Mouse (Mus musculus): ENCODE measurements around the gene Aqp9. TPM values are rescaled to one million over a fixed set of nuclear protein-coding genes. Genes with fewer than 3 reads are reported as not detected.
A peak's percentile ranks its signal among the peaks of the same experiment; 100 is the strongest.

The Aqp9 gene
- polyA plus RNA-seq (2016; fragmentation: Nextera tagmentation; extraction: Ambion mirVana), result 0.08 and 0.14 TPM in 2 replicates

DNA sequence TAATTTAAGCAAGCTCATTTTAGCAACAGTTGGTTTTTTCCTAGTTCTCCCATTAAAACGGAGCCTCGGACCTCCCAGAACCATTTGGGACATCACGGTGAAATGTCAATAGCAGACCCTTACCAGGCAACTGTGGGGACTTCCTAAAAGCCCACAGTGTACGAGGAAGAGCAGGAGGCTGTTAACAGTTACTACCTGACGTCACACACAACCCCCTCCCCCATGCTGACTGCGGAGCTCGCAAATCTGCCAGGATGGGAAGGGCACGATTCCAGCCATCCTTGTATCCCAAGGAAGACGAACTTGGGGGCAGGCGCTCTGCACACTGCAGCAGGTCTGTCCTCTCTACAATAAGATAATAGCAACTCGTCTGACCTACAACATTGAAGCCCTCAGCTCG, at the start of gene Aqp9:
TSS of gene Aqp9 (minus strand) at position 172 of the 400 bp plus-strand sequence.
- DNase-seq (ENCODE audit: low spot score), result no peak
- Histone ChIP-seq H3K27ac (no peak within 1 kb of the TSS), H3K27me3 (ENCODE audit: low read depth, poor library complexity, severe bottlenecking) (no peaks in the 10 kb centered on the region), H3K36me3 (no peaks in the 10 kb centered on the region), H3K9me3 (replicated peaks) (no peaks in the 10 kb centered on the region), H3K4me1 (peaks cover 13% of the 10 kb centered on the region), H3K4me3 (no peak within 1 kb of the TSS; the same call in 1 of the 2 replicates)
- WGBS, result 44% methylated on average over 12 of the region's 12 CpGs

DNA sequence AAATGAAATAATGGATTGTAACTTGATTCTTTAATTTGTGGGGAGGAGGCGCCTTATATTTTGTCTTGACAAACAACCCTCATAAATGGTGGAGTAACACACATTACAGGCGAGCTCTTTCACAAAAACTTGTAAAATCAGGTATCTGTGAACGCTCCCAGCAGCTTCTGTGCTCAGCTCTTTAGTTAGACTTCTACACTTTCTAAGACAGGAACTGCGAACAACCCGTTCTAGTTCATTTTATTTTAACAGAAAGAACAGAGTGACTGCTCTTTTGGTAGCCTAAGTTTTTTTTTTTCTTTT, 49.3 kb upstream of the Aqp9 start:
- Histone ChIP-seq H3K27me3 (ENCODE audit: low read depth, poor library complexity, severe bottlenecking) (peaks cover 91% of the 10 kb centered on the region), H3K9me3 (replicated peaks) (no peaks in the 10 kb centered on the region), H3K36me3 (no peaks in the 10 kb centered on the region), H3K4me1 (peaks cover 19% of the 10 kb centered on the region), H3K27ac (no peak overlapping the region), H3K4me3 (no peak overlapping the region)
- 12% methylated on average over 5 of the region's 5 CpGs for WGBS
- no peak for DNase-seq (ENCODE audit: low spot score)

DNA sequence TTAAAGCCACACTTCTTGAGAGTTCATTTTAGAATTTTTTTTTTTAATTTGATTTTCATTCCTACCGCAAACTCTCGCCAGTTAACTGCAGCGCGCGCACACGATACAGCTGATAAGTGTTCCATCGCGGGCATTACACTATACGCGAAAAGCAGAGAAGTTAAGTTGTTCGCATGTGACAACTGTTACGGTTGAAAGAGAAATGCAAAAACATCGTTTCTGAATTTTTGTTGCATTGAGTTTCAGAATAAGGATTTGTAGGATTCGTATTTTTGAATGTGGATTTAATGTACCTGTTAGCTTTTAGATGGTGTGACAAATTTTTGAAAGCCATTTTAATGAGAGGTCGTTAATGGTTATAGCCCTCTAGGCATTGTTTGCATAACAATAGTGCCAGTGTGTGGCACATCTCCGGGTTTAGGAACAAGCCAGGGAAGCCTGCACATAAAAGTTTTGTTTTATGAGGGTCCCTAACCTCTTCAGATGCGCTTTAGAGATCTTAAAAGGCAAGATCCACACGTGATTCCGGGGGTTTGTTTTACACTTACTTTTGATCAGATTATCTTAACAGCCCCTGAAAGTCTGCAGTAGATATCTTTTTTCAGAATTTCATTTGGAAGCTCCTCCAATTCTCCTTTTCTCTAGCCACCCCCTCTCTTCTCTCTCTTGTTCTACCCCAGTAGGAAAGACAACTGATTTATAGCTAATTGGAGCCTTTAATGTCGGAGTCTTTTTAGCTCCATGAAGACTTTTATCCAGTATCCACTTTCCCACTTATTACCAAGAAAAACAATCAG, 48.7 kb upstream of the Aqp9 start:
- H3K27ac ChIP-seq, result no peak overlapping the region
- H3K4me3 ChIP-seq, result peak overlapping the region; percentile 52
- H3K4me1 ChIP-seq, result peaks cover 19% of the 10 kb centered on the region
- peaks cover 91% of the 10 kb centered on the region for H3K27me3 ChIP-seq (ENCODE audit: low read depth, poor library complexity, severe bottlenecking)
- H3K9me3 ChIP-seq (replicated peaks), result no peaks in the 10 kb centered on the region
- DNase-seq (ENCODE audit: low spot score), result no peak
- no peaks in the 10 kb centered on the region for H3K36me3 ChIP-seq
- WGBS, result 2% methylated on average over 20 of the region's 20 CpGs

DNA sequence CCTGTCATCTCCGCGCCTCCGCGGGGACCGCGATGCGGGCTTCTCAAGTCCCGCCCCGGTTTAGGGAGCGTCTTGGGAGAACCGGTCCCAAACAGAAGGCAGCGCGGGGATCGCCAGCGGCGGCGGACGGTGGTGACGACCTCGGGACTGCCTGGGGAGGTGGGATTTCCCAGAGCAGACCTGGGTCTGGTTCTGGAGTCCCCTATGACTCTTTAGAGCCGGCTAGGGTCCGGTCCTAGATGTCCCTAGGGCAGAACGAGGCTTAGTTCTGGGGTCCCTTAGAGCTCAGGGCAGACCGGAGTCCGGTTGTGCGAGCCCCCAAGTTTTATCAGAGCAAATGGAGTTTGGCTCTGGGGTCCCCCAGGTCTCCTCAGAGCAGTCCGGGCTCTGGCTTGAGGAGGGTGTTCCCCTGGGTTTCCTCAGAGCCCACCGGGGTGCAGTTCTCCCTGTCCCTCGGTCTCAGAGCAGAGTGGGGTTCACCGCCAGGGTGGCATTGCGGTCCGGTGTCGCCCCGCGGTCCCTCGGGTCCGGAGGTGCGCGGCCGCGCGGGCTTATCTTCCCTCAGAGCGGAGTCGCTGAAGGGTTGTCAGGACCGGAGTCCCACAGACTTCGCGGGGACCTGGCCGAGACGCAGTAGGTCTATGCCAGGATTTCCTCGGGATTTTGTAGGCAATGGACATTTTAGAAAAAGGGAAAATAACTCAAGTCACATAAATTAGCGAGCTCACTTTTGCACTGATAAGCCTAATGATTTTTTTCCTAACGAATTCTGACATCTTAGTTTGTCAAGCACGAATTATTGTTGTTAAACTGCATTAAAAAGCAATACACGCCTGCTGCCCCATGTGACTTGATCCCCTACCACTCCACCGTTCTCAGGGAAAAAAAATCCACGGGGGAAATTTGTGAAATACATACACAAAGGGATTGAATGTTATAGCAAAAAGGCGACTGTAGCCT, 47.8 kb upstream of the Aqp9 start:
- Histone ChIP-seq H3K27me3 (ENCODE audit: low read depth, poor library complexity, severe bottlenecking) (peaks cover 91% of the 10 kb centered on the region), H3K36me3 (no peaks in the 10 kb centered on the region), H3K4me1 (peaks cover 19% of the 10 kb centered on the region), H3K4me3 (peak overlapping the region; percentile 52), H3K9me3 (replicated peaks) (no peaks in the 10 kb centered on the region), H3K27ac (peak overlapping the region; percentile 61)
- DNase-seq (ENCODE audit: low spot score), result peak; percentile 67
- WGBS, result under 1% methylated on average over 57 of the region's 57 CpGs

DNA sequence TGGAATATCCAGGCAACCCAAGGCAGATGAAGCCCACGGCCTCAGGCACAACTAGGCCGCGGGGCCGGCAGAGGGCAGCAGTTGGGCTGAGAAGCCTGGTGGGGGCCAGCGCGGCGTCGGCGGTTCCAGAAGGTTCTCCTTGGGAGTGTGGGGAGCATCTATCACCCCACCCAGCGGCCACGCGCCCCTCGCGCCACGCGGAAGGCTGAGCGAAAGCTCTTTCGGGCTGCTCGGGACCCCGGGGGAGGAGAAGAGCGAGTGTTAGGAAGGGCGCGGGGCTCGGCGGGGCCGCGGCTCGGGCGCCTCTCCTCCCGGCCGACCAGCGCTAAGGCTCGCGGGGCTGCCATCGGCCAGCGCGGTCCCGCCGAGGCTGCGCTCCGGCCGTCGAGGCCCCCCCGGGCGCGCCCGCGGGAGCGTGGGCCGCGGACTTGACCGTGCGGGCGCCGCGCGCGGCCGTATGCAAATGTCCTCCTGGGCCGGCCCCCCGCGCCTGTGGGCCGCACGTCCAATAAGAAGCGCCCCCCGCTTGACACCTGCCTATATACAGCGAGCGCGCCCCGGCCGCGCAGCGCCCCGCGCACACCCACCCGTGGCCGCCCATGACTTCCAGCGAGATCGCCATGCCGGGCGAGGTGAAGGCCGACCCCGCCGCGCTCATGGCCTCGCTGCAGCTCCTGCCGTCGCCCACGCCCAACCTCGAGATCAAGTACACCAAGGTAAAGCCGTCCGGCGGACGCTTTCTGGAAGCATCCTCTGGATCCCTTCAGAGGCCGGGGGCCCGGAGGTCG, 47.0 kb upstream of the Aqp9 start, which contains the start of gene Aldh1a2:
TSS of gene Aldh1a2 (plus strand) at position 542 of the 788 bp plus-strand sequence.
- Histone ChIP-seq H3K4me3 (peak within 1 kb of the TSS; percentile 52), H3K36me3 (no peaks in the 10 kb centered on the region), H3K27me3 (ENCODE audit: low read depth, poor library complexity, severe bottlenecking) (peaks cover 85% of the 10 kb centered on the region), H3K9me3 (replicated peaks) (no peaks in the 10 kb centered on the region), H3K4me1 (peaks cover 19% of the 10 kb centered on the region), H3K27ac (peak within 1 kb of the TSS; percentile 61)
- DNase-seq (ENCODE audit: low spot score), result peak; percentile 85
- 2% methylated on average over 96 of the region's 97 CpGs for WGBS

DNA sequence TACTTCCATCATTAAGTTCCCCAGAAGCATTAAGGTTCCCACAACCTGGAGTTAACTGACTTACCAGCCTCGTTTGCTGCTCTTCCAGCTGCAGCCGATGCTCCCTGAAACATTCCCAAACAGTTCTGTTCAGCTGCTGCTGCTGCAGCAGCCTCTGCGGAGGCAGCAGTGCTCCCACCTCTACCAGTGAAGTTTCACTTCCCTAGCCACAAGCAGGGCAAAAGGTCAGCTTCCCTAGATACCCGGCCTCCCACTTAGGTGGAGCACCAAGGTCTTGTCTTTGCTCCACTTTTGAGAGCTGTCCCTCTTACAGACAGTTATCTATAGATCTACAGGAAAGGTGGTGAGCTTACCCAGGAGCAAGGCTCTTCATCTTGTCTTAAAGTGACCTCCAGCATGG, 45.2 kb upstream of the Aqp9 start:
- 21% methylated on average over 4 of the region's 4 CpGs for WGBS
- H3K9me3 ChIP-seq (replicated peaks), result no peaks in the 10 kb centered on the region
- no peak overlapping the region for H3K27ac ChIP-seq
- DNase-seq (ENCODE audit: low spot score), result no peak
- H3K27me3 ChIP-seq (ENCODE audit: low read depth, poor library complexity, severe bottlenecking), result peaks cover 81% of the 10 kb centered on the region
- peaks cover 19% of the 10 kb centered on the region for H3K4me1 ChIP-seq
- H3K36me3 ChIP-seq, result no peaks in the 10 kb centered on the region
- no peak overlapping the region for H3K4me3 ChIP-seq

DNA sequence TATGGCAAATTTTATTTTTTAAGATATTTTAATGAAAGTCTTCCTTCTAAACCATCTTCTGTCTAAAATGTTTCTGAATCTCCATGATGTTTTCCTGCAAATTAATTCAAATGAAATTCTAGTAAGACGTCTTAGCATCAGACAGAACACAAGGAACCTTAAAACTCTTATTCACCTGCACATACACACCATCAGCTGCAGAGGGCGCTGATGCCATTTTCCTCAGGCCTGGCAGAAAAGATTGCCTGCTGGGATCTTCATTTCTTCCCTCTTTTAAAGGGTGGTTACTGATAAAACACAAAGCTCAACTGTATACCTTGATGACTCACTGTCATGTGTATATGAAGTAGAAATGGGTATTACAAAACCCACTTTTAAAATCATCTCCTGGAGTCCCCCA, 42.4 kb upstream of the Aqp9 start:
- Histone ChIP-seq H3K27ac (no peak overlapping the region), H3K4me1 (peaks cover 13% of the 10 kb centered on the region), H3K4me3 (no peak overlapping the region), H3K9me3 (replicated peaks) (no peaks in the 10 kb centered on the region), H3K27me3 (ENCODE audit: low read depth, poor library complexity, severe bottlenecking) (peaks cover 53% of the 10 kb centered on the region), H3K36me3 (no peaks in the 10 kb centered on the region)
- WGBS, result 12% methylated on average over 2 of the region's 2 CpGs
- DNase-seq (ENCODE audit: low spot score), result peak; percentile 56

DNA sequence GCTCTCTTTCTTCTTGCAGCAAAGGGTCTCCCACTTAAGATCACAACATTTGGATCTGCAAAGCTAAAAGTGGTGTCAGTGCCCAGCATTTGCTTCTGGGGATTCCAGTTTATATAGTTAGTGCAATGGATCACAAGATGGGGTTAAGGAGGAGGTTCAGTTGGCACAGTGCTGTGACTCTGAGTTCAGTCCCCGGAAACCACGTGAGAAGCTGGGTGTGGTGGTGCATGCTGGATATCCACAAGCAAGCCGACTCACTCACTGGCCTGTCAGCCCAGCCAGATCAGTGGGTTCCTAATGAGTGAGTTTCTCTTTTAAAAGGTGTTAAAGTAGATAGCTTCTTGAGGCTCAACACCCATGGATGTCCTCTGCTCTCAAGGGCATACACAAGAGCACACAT, 40.8 kb upstream of the Aqp9 start:
- no peak for DNase-seq (ENCODE audit: low spot score)
- H3K4me1 ChIP-seq, result peaks cover 5% of the 10 kb centered on the region; the same call in 1 of the 2 replicates
- peaks cover 38% of the 10 kb centered on the region for H3K27me3 ChIP-seq (ENCODE audit: low read depth, poor library complexity, severe bottlenecking)
- H3K27ac ChIP-seq, result no peak overlapping the region
- H3K36me3 ChIP-seq, result no peaks in the 10 kb centered on the region
- 66% methylated on average over 3 of the region's 3 CpGs for WGBS
- no peak overlapping the region for H3K4me3 ChIP-seq
- H3K9me3 ChIP-seq (replicated peaks), result no peaks in the 10 kb centered on the region

DNA sequence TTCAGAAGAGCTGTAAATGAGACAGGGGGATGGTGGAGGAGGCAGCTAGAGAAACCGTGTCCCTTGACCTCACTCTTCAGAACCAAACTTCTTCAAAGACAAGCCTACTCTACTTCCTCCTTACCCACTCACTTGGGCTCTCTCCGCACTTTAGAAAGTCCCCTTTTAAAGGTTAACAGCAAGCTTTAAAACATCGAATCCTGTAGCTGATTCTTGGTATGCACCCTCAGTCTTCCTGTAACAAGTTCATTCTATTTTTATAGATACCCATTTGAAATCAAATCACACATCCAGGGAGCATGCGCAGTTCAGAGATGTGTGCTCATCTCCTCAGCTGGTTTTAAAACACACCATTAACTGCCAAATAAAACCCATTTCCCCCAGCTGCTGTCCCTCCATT, 33.8 kb upstream of the Aqp9 start:
- Histone ChIP-seq H3K27me3 (ENCODE audit: low read depth, poor library complexity, severe bottlenecking) (no peaks in the 10 kb centered on the region), H3K9me3 (replicated peaks) (no peaks in the 10 kb centered on the region), H3K4me1 (peaks cover 1% of the 10 kb centered on the region; the same call in 1 of the 2 replicates), H3K4me3 (no peak overlapping the region), H3K27ac (no peak overlapping the region), H3K36me3 (no peaks in the 10 kb centered on the region)
- no peak for DNase-seq (ENCODE audit: low spot score)
- 81% methylated on average over 4 of the region's 4 CpGs for WGBS

DNA sequence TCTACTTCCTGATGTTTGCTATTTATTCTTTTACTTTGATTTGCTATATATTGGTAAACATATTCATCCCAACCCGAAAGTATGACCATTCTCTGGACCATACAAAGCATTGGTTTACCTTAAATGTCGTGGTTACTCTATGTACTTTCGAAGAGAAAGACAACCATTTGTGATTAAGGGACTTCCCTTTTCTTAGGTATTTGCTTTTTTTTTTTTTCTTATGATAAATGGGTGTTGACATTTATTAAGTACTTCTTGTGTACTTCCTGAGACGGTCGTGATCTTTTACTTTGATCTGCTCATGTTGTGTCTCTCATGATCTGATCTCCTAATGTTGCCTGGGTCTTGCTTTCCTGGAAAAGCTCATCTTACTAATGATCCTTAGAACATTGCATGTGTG, 30.3 kb upstream of the Aqp9 start:
- Histone ChIP-seq H3K4me3 (no peak overlapping the region), H3K36me3 (no peaks in the 10 kb centered on the region), H3K27me3 (ENCODE audit: low read depth, poor library complexity, severe bottlenecking) (no peaks in the 10 kb centered on the region), H3K27ac (no peak overlapping the region), H3K4me1 (no peaks in the 10 kb centered on the region), H3K9me3 (replicated peaks) (no peaks in the 10 kb centered on the region)
- WGBS, result 82% methylated on average over 5 of the region's 5 CpGs
- DNase-seq (ENCODE audit: low spot score), result no peak

DNA sequence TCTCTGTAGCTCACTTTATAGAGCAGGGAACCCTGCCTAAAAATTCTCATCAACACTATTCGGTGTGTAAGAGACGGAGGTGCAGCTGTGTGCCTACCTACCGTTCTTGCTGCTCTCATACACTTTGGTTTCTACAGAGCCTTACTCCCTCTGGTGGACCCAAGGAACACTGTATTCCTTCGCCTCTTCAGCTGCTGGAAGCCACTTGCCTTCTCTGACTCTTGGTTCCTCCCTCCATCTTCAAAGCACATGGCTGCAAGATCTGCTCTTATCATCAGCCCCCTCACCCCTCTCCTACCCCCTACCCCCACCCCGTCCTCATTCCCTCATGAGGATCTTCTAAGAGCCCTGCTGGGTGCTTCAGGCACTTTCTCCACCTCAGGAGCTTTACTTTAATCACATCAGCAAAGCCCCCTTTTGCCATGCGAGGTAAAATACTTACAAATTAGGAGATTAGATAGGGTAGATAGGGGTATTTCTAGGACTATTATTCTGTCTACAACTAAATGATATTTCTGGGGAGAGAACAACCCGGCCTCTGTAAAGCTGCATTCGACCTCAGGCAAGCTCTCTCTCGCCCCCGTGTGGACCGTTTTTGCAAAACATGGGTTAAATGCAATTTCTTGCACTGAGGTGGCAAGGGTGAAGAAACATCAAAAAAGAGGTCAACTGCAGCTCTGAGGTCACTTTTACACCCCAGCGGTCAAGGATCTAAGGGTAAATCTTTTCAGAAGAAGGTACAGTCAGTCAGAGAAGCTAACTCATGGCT, 20.3 kb upstream of the Aqp9 start:
- WGBS, result 16% methylated on average over 12 of the region's 12 CpGs

DNA sequence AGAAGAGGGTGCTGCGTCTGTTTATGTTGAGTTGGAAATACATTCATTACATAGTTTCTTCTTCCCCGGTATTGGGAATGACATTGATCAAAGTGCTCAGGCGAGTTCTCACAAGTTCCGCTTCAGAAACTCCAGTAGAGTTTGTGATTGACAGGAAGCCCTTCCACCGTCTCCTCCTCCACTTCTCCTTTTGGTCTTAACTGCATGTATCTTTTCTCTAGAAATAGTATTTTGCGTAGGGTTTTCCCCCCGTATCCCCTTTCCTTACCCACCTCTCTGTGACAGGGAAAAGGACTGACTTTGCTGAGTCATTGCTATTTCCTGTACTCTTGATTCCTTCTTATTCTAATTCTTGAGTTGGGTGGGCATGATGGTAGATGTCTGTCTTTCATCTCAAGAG, 18.9 kb upstream of the Aqp9 start:
- Histone ChIP-seq H3K4me1 (peaks cover 6% of the 10 kb centered on the region), H3K9me3 (replicated peaks) (no peaks in the 10 kb centered on the region), H3K27ac (no peak overlapping the region), H3K4me3 (no peak overlapping the region), H3K36me3 (no peaks in the 10 kb centered on the region), H3K27me3 (ENCODE audit: low read depth, poor library complexity, severe bottlenecking) (no peaks in the 10 kb centered on the region)
- DNase-seq (ENCODE audit: low spot score), result no peak
- WGBS, result 90% methylated on average over 7 of the region's 7 CpGs

More for the DNA sequence above, 20.3 kb upstream of the Aqp9 start:
- no peak overlapping the region for H3K4me3 ChIP-seq
- no peaks in the 10 kb centered on the region for H3K27me3 ChIP-seq (ENCODE audit: low read depth, poor library complexity, severe bottlenecking)
- H3K9me3 ChIP-seq (replicated peaks), result no peaks in the 10 kb centered on the region
- H3K27ac ChIP-seq, result no peak overlapping the region; the same call in 1 of the 2 replicates
- DNase-seq (ENCODE audit: low spot score), result peak; percentile 81
- H3K4me1 ChIP-seq, result peaks cover 6% of the 10 kb centered on the region
- no peaks in the 10 kb centered on the region for H3K36me3 ChIP-seq

All from limb, embryonic 10.5 days (tissue).